Mouse (Mus musculus) megakaryocyte, embryonic 14.5 days (primary cell): ENCODE results near the gene Tmed9.

ENCODE experiments used
- FLI1 ChIP-seq: IDR thresholded peaks from 2 replicates; pipeline ENCODE4 v1.6.1; 2012; ENCODE audit warnings: low read length, inconsistent platforms, mixed read lengths
- GATA1 ChIP-seq: IDR thresholded peaks from 3 replicates; pipeline ENCODE4 v1.6.1; 2012; ENCODE audit warnings: mixed read lengths, low read length, inconsistent platforms, borderline replicate concordance

- no peak for TF ChIP-seq GATA1
- TF ChIP-seq FLI1 = no peak
Observed at GRCm38 (mm10) chr13:55613471-55613870, 39.9 kb downstream of the Tmed9 start.
